Mouse (Mus musculus) stomach, postnatal 0 days (tissue): ENCODE data around the gene Smarcd3.

ENCODE experiments used
- CTCF ChIP-seq: IDR thresholded peaks from 2 replicates; pipeline ENCODE4 v1.5.1; 2016; ENCODE audit warnings: antibody characterized with exemption, low read depth, mild to moderate bottlenecking, moderate library complexity
- EP300 ChIP-seq: optimal IDR thresholded peaks from 2 replicates; pipeline ENCODE3; 2016; ENCODE audit warnings: antibody characterized with exemption

GRCm38 (mm10) chr5:24618921-24619320 is 5.3 kb downstream of the Smarcd3 start:
- TF ChIP-seq CTCF, result no peak
- no peak for TF ChIP-seq EP300
